Mouse (Mus musculus) testis, adult 2 months (tissue): ENCODE data around the gene Ubac2.

ENCODE experiments used
- CTCF ChIP-seq: fragments of 200-500 bp; IDR thresholded peaks from 2 replicates; pipeline ENCODE4 v1.5.1; 2012; ENCODE audit warnings: low read depth, mild to moderate bottlenecking, inconsistent platforms, low read length, moderate library complexity; ENCODE audit not compliant: control insufficient read depth, insufficient read depth, insufficient replicate concordance
- POLR2A ChIP-seq: fragments of 200-500 bp; IDR thresholded peaks from 2 replicates; pipeline ENCODE4 v1.6.1; 2012; ENCODE audit warnings: low read depth, mild to moderate bottlenecking, inconsistent platforms, low read length, moderate library complexity; ENCODE audit not compliant: control insufficient read depth

DNA sequence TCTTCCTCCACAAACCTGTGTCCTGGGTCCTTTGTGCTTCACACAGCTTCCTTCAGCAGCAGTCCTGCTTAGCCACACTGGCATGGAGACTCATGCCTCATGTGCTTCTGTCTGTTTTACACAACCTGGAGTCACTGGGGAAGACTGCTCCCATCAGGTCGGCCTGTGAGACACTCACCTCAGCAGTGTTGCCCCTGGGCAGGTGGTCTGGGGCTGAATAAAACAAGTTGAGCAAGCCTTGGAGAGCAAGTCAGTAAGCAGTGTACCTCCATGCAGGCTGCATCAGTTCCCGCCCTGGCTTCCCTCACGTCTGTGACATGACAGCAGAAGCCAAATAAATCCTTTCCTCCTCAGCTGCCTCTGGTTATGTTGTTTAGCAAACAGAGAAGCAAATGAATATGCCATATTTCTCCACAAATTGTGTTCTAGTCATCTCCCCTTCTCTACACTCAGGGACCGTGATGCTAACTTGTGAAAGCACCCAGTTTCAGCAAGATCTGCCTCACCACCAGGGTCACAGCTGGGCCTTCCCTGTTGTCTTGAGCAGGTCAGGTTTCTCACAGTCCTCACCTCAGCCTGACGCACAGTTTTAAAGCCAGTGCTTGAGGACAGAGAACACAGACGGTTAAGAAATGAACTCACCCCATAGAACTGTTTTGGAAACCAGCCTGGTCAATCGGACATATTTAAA is 55.6 kb downstream of the Ubac2 start:
- TF ChIP-seq CTCF (no peak), POLR2A (no peak)
